Comparison of ENCODE assay signal across 8 mouse cellular contexts in the genomic region with DNA sequence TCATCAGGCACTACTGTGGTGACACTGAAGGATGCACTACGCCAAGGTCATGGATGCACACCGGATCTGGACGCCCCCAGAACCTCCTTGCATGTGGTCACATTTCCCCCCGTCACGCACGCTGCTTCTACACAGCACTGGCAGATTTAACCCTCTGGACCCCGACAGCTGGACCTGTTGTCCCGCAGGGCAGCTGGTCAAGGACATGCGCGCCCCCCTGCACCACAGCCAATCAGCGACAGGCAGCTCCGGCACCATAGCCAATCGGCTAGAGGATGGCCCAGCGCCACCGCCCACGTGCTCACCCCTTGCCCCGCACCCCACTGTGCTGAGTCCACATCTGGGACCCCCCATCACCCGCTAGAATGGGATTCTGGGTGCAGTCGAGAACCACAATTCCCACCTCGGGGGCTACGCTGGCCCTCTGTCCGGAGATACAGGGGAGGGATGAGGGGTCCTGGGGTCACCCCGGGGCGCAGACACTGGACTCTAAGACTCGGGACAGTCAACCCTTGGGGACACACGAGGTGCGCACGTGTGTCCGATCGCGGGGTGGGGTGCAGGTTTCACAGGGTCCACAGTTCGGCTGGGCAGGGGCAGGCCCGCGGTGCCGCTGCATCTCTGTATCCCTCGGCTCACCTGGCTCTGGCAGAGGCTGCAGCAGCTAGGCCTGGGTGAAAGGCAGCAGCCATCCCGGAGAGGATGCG. TPM values are rescaled to one million over a fixed set of nuclear protein-coding genes. Genes with fewer than 3 reads are reported as not detected.
A peak's percentile ranks its signal among the peaks of the same experiment; 100 is the strongest.
DNase-seq lines count a peak whose midpoint lies in the region; ATAC-seq lines count a peak whose summit lies in the region.

No protein-coding gene starts in this region.

- H3K27ac ChIP-seq in intestine, embryonic 15.5 days: peak overlapping the region; percentile 66

- H3K27me3 ChIP-seq in intestine, embryonic 15.5 days (replicated peaks): no peaks in the 10 kb centered on the region

- peak overlapping the region; percentile 77 for H3K9ac ChIP-seq in intestine, embryonic 15.5 days

- no peaks in the 10 kb centered on the region for H3K36me3 ChIP-seq in intestine, embryonic 15.5 days

- ATAC-seq in intestine, embryonic 15.5 days: peak; percentile 91

- no peaks in the 10 kb centered on the region for H3K9me3 ChIP-seq in intestine, embryonic 15.5 days

- intact Hi-C loops in left cerebral cortex, postnatal 25 days (cut with DNase I): no loop called here

- peak overlapping the region; percentile 86 for H3K4me3 ChIP-seq in intestine, embryonic 15.5 days (replicated peaks)

- peak; percentile 65 to 79 for DNase-seq in adrenal gland, adult 18-20 months (ENCODE audit: low spot score in 2 of 2)
- DNase-seq in embryo, embryonic 11 days: peak; percentile 90
- DNase-seq in gastrocnemius, postnatal 25 days: peak; percentile 87
- DNase-seq in left cerebral cortex, postnatal 25 days (ENCODE audit: low spot score in 2 of 2): peak; percentile 86 to 92
- peak; percentile 81 for DNase-seq in mesoderm, embryonic 11.5 days (ENCODE audit: low read depth, low spot score)
- DNase-seq in right cerebral cortex, postnatal 36 days (ENCODE audit: low spot score in 2 of 2): peak; percentile 80 to 86
- DNase-seq in yolk sac, embryonic 10.5 days (ENCODE audit: low spot score): peak; percentile 89

- H3K4me2 ChIP-seq in intestine, embryonic 15.5 days (replicated peaks): peak overlapping the region; percentile 88

- under 1% methylated on average over 38 of the region's 38 CpGs for WGBS in intestine, embryonic 15.5 days

- peaks cover 18% of the 10 kb centered on the region for H3K4me1 ChIP-seq in intestine, embryonic 15.5 days (replicated peaks)

RNA-seq across cellular contexts. Expression of a gene that starts 0.6 kb away (rescaled TPM):
- total RNA-seq in adrenal gland, adult 18-20 months (2021): 100 to 1,000 TPM; 103 to 127 TPM
- 100 to 1,000 TPM; 441 to 462 TPM for total RNA-seq in gastrocnemius, postnatal 25 days (2021)
- polyA plus RNA-seq in intestine, embryonic 15.5 days (2015; fragmentation: Nextera tagmentation; extraction: Ambion mirVana): 230 and 236 TPM in 2 replicates
- total RNA-seq in left cerebral cortex, postnatal 25 days (2021): 100 to 1,000 TPM; 230 to 236 TPM

RNA-seq across cellular contexts. Expression of a gene that starts 34.4 kb away (rescaled TPM):
- 10 to 100 TPM; 13.3 to 20.4 TPM for total RNA-seq in adrenal gland, adult 18-20 months (2021)
- 1 to 10 TPM; 4.5 to 5.5 TPM for total RNA-seq in gastrocnemius, postnatal 25 days (2021)
- 20.6 and 22.0 TPM in 2 replicates for polyA plus RNA-seq in intestine, embryonic 15.5 days (2015; fragmentation: Nextera tagmentation; extraction: Ambion mirVana)
- 10 to 100 TPM; 27.0 to 27.9 TPM for total RNA-seq in left cerebral cortex, postnatal 25 days (2021)

Comparison
In these comparisons a context has a peak if more than half of its experiments do, and no peak if none do; other contexts are left out.
1. Peak in every context shown above with its lines: DNase-seq, ATAC-seq, H3K4me3 ChIP-seq and H3K27ac ChIP-seq.